Mouse (Mus musculus): ENCODE data around the gene Gtf2f2.

The Gtf2f2 gene

GRCm38 (mm10) chr14:75863549-75864409, 146.9 kb downstream of the Gtf2f2 start:
- no peak for DNase-seq (ENCODE audit: low spot score)

DNA sequence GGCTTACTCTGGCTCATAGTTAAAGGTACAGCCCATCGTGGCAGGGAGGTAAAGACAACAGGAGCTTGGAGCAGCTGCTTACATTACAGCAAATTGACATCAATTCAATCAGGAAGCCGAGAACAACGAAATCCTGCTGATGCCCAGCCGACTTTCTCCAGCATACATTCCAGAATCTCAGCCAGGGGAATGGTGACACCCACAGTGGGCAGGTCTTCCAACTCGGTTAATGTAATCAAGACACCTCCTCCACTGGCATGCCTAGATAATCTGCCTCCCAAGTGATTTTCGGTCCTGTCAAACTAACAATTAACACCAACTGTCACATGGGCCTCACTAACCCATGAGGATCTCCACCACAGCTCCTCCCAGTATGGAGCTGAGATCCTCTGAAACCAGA, 148.0 kb downstream of the Gtf2f2 start:
- DNase-seq (ENCODE audit: low spot score), result no peak

DNA sequence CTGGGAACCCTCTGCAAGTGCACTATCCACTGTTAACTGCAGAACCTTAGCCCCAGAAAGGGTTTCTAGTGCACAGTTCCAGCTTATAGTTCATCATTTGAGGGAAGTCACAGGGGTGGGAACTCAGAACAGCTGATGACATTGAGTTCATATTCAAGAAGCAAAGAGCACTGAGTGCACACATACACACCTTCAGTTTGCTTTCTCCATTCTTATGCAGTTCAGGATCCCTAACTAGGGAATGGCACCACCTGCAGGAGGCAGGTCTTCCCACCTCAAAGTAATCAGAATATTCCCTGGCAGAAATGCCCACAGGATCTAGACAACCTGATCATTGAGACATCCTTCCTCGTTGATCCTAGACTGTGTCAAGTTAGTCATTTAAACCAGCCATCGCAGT, 151.0 kb downstream of the Gtf2f2 start:
- no peak for DNase-seq (ENCODE audit: low spot score)

DNA sequence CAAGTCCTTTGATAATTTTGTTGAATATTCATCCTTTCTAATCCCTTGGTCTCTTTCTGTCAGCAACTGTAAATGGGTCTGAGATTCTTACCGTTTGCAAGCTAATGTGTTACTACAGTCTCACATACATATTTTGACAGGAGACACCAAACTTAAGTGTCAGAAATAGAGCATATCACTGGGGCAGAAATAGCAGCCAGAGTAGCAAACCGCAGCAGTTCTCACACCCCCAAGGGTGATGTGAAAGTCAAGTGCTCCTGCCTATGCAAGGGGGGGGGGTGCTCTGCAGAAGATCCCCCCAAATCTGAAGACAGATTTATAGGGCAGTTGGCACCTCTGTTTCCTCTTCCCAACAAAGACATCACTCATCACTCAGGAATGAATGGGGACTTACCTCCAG, 152.5 kb downstream of the Gtf2f2 start:
- no peak for DNase-seq (ENCODE audit: low spot score)

GRCm38 (mm10) chr14:75855263-75855992, 155.2 kb downstream of the Gtf2f2 start:
- no peak for DNase-seq (ENCODE audit: low spot score)

DNA sequence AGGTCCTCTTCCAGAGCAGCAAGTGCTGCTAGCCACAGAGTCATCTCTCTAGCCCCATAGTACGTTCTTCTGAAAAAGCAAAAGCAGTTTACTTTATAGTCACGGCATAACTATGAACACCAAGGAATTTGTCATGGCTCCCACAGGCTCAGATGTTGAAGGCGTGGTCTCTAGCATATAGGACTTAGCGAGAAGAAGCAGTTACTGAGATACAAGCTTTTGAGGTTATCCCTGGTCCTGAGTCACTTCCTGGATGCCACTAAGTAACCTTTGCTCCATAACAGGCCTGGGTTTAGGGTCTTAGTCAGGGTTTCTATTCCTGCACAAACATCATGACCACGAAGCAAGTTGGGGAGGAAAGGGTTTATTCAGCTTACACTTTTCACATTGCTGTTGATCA, 158.6 kb downstream of the Gtf2f2 start:
- DNase-seq (ENCODE audit: low spot score), result no peak

DNA sequence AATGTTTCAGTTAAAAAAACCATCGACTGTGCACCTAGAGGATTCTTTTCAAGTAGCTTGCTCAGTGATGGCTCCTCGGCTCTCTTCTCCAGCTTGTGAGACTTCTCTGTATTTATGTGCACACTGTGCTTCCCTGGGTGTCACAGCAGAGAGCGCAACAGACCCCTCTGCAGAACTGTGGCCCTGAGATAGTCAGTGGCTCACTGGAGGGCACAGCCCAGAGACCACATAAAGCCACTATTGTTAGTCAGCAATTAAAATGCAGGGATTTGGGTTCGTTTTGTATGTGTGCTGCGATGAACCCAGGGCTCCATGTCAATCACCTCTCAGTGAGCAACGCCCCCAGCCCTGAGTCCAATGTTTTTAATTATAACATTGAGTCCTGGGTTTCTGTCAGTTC, 159.8 kb downstream of the Gtf2f2 start:
- no peak for DNase-seq (ENCODE audit: low spot score)

- DNase-seq (ENCODE audit: low spot score), result no peak
Measured at GRCm38 (mm10) chr14:75849842-75850568, 160.7 kb downstream of the Gtf2f2 start.

DNA sequence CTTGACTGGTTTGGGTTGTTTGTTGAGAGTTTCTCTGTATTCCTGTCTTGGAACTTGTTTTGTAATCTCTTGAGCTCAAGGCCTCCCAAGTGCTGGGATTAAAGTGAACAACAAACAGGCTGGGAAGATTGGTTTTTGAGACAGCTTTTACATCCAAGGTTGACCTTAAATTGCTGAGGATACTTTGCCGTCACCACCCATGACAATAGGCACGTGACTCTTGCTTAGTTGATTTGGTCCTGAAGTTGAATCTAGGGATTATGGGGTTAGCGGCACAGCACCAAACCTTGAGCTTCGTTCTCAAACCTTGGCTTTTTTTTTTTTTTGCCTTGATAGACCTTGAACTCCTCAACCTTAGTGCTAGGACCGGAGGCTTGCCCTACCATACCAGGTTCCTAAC, 161.4 kb downstream of the Gtf2f2 start:
- no peak for DNase-seq (ENCODE audit: low spot score)

DNA sequence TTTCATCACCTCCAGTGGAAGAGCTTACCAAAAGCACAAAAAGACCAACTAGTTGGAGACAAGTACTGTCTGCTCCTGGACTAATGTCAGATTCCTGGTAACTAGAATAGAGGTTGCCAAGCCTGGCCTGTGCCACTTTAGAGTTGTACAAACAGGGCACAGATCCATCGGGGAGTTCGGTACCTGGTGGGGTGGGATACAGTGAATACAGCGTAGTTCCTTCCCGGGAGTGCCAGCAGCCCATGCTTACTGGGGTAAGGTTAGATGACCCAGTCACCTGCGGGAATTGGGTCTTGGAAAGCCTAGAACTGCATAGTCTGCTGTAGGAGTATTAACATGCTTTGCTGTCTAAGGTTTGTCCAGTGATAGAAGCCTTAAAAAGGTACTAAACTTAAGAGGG, 162.2 kb downstream of the Gtf2f2 start:
- DNase-seq (ENCODE audit: low spot score), result no peak

DNA sequence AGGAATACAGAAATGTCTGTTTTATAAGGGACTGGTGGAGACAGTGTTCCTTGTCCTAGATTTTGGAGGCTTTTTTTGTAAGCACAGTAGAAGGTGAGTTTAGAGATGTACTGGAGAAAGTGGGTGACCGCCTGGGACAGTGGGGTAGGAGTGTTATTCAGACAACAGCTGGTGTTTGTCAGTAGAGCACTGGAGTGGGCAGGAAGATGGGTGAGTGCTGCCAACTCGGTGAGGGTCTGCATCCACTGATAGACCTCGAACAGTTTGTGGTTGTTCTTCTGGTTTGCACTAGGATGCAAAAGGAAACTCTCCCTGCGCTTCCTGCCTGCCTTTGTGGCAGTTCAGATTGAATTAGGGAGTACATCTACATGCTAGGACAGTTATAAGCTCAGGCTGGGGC, 163.0 kb downstream of the Gtf2f2 start:
- DNase-seq (ENCODE audit: low spot score), result no peak
